Mouse (Mus musculus) cortical plate, adult 2 months (tissue): ENCODE measurements at regions not wholly inside any gene's neighbourhood (a gene's known extent, or its start where the extent isn't known, plus 50 kb on each side); places are given as distances from the start of the nearest gene placed in this dataset.

Experiments used
- H3K27ac ChIP-seq: fragments of 200-500 bp; 2 replicates; pipeline ENCODE4 v1.5.1; 2012; ENCODE audit warnings: low read length, control low read depth, inconsistent platforms; ENCODE audit not compliant: insufficient read depth
- H3K4me1 ChIP-seq: fragments of 200-500 bp; 2 replicates; pipeline ENCODE4 v1.6.1; 2011; ENCODE audit warnings: low read length; ENCODE audit not compliant: control insufficient read depth, insufficient read depth
- H3K4me3 ChIP-seq: fragments of 200-500 bp; 2 replicates; pipeline ENCODE4 v1.5.1; 2011; ENCODE audit warnings: mild to moderate bottlenecking, low read length, control low read depth; ENCODE audit not compliant: insufficient read depth
- CTCF ChIP-seq: fragments of 200-500 bp; IDR thresholded peaks from 2 replicates; pipeline ENCODE4 v1.5.1; 2011; ENCODE audit warnings: mild to moderate bottlenecking, control low read depth, low read length; ENCODE audit not compliant: insufficient read depth; ENCODE audit errors: extremely low read depth
- POLR2A ChIP-seq: fragments of 200-500 bp; IDR thresholded peaks from 2 replicates; pipeline ENCODE4 v1.6.1; 2011; ENCODE audit warnings: mild to moderate bottlenecking, low read length, control low read depth; ENCODE audit not compliant: insufficient read depth; ENCODE audit errors: extremely low read depth

DNA sequence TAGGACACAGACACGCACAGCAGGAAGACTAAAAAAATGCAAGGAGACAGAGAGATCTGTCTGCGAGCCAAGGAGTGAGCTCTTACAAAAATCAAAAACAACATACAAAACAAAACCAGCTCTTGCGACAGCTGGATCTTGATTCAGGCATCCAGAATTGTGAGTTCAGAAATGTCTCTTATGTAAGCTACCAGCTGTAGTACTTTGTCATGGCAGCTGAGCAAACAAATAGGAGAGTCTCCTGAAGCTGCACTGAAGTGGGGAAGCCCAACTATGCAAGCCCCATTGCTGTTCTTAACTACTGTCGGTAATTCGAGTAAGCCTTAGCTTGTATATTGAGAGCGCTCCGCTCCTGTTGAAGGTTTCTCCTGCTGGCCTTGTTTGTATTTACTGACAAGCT is 856.8 kb upstream of the Car8 start:
- H3K4me3 ChIP-seq, result no peak overlapping the region
- no peaks in the 10 kb centered on the region for H3K4me1 ChIP-seq
- H3K27ac ChIP-seq, result no peak overlapping the region
- TF ChIP-seq CTCF, result no peak
- no peak for TF ChIP-seq POLR2A

DNA sequence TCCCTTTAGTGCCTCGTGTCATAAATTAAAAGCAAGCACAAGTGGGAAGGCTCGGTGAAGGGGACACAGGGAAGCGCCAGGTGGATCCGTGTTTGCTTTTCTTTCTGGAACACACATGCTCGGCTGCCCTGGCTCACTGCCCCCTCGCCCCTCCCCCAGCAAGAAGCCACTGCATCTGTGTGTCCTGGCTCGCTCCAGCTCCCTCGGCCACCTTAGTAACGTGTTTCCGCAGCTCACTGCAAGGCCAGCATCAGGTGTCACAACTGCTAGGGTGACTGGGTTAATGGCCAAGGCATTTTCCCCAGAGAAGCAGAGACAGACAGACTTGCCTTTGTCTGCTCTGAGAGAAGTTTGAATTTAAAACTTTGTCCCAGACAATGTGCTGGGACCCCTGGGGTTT is 855.7 kb upstream of the Car8 start:
- no peaks in the 10 kb centered on the region for H3K4me1 ChIP-seq
- TF ChIP-seq CTCF (no peak), POLR2A (no peak)
- no peak overlapping the region for H3K27ac ChIP-seq
- no peak overlapping the region for H3K4me3 ChIP-seq

DNA sequence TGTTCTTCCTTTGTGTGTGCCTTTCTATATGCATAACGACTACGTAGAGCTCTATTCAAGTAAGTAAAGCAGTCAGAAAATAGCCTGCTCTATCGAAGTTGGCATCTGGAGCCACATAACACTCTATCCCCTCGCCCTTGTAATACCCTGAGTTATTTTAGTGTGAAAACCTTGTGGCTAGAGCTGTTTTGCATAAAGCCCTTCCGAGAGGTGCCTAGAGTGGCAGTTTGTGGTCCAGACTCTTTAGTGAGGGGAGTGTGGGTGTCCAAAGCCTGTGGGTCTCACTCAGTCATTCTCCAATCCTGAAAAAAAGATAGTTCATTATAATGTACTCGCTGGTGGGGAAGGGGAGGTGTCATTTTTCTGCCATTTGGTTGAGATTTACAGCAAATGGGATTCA is 855.2 kb upstream of the Car8 start:
- H3K27ac ChIP-seq, result no peak overlapping the region
- no peak overlapping the region for H3K4me3 ChIP-seq
- no peaks in the 10 kb centered on the region for H3K4me1 ChIP-seq
- TF ChIP-seq CTCF, result no peak

DNA sequence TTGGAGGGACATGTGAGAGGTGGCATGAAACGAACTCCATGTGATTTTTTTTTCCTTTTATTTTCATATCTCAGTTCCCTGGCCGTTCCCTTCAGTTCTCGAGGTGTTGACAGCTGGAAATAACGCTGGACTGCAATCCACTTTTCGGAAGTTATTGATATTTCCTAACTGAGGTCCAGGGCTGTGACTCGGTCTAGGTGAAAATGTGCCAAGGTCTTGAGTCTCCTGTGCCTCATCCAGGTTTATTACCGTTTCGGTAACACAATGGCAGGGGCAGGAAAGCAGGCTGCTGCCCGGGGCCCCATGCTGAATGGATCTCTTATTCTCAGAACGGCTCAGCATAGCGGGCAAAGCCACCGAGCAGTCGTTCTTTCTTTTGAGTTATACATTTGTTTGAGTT is 844.7 kb upstream of the Car8 start:
- H3K4me3 ChIP-seq, result no peak overlapping the region
- no peak overlapping the region for H3K27ac ChIP-seq
- TF ChIP-seq POLR2A (no peak), CTCF (no peak)
- peaks cover 6% of the 10 kb centered on the region; the same call in 1 of the 2 replicates for H3K4me1 ChIP-seq

DNA sequence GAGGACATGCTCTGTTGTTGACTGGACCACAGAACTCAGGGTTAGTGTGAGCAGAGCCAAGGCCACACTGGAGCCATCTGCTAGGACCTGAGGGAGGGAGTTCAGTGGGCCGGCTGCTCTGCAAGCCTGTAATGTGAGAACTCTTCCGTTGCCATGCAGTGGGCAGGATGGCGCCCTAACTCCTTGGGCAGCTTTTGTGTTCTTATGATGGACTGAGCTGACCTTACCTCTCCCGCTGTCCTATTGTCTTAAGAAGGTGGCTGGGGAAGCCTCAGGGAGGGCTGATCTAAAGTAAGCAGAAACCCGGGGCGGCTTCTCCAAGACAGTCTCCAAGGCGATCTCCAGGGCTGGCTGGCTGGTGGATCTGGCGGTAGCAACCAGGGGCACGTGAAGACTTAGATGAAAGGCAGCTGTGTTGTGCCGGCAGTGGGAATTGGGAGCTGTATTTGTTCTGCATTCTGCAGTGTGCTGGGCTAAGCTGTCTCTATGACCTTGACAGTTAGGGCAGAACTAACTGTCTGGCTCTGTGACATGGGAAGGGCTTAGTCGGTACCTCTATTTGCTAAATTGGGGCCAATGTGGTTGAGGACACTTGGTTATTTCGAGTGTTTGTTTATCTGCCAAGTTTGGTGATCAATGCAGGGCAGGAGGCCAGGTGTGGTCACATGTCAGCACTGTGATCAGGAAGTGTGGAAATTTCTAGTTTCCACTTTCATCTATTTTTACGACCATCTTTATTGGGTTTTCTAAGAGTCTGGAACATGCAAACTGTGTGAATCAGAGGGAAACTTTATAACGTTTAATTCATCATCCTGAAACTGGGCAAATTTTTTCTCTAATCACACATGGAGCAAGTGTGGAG is 843.1 kb upstream of the Car8 start:
- no peak overlapping the region for H3K4me3 ChIP-seq
- H3K4me1 ChIP-seq, result peaks cover 6% of the 10 kb centered on the region; the same call in 1 of the 2 replicates
- H3K27ac ChIP-seq, result no peak overlapping the region
- TF ChIP-seq CTCF (no peak), POLR2A (no peak)

DNA sequence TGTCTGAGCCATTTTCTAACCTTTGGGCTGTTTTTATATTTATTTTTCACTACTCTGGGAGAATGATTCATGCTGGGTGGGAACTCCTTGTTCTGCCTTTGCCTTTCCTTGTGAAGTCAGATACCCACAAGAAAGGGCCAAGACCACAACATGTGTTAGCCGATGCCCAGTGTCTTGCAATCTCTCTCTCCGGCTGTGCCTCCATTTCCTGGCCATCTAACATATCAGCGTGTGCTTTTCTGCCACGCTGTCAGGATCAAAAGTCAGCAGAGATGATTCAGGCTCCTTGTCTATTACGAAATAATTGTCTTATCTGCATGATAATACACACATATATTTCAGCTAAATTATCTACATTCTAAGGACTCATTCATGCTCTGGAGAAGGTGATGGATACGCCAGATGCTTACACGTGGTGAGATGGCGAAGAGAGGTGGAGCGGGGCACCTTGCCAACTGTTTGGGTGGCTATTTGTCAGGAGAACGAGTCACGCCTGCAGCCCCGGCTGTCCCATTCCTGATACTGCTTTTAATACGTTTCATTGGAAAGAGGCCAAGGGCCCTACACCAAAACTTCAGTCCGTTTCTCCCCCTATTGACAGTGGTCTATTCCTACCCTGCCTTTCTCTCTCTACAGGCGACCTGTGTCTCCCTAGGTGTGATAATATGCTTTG is 842.1 kb upstream of the Car8 start:
- Histone ChIP-seq H3K27ac (no peak overlapping the region), H3K4me3 (no peak overlapping the region), H3K4me1 (peaks cover 6% of the 10 kb centered on the region; the same call in 1 of the 2 replicates)
- TF ChIP-seq POLR2A, result no peak
- no peak for TF ChIP-seq CTCF

DNA sequence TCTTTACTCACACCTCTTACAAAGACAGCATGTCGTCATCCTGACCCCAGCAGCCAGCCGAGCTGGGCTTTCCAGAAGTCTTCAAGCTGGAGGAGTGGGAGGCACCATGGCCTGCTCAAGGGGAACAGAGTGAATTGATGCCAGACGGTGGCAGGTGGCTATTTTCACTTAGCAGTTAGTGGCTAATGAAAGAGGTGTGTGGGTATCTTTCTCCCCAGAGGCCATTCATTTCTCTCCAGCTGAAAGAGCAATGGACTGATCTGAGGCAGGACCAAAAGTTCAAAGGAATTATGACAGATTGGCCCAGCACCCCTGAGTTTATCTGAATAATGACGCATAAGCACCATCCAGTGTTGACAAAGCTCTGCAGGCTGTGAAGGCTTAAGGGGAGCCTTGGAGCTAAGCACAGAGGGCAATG is 841.0 kb upstream of the Car8 start:
- TF ChIP-seq POLR2A (no peak), CTCF (no peak)
- Histone ChIP-seq H3K4me3 (no peak overlapping the region), H3K27ac (no peak overlapping the region), H3K4me1 (peaks cover 6% of the 10 kb centered on the region; the same call in 1 of the 2 replicates)

DNA sequence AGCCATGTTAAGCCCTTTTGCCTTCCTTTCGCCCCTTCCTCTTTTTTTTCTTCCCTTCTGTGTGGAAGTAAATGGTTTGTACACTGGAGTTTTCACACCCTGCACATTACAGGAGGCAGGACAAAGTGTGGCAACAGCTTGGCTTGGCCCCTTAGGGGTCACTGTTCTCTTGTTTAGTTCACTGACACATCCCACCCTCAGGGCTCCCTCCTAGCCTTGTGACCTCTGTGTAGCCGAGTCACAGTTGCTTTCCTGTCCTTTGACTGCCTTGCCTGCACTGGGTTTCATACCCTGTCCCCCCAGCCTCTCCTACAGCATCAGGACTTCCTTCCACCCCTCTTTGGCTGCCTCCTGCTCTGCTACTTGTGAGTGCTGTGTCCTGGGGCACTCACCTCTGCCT is 835.6 kb upstream of the Car8 start:
- H3K27ac ChIP-seq, result no peak overlapping the region
- H3K4me3 ChIP-seq, result no peak overlapping the region
- H3K4me1 ChIP-seq, result no peaks in the 10 kb centered on the region
- no peak for TF ChIP-seq POLR2A
- TF ChIP-seq CTCF, result no peak

DNA sequence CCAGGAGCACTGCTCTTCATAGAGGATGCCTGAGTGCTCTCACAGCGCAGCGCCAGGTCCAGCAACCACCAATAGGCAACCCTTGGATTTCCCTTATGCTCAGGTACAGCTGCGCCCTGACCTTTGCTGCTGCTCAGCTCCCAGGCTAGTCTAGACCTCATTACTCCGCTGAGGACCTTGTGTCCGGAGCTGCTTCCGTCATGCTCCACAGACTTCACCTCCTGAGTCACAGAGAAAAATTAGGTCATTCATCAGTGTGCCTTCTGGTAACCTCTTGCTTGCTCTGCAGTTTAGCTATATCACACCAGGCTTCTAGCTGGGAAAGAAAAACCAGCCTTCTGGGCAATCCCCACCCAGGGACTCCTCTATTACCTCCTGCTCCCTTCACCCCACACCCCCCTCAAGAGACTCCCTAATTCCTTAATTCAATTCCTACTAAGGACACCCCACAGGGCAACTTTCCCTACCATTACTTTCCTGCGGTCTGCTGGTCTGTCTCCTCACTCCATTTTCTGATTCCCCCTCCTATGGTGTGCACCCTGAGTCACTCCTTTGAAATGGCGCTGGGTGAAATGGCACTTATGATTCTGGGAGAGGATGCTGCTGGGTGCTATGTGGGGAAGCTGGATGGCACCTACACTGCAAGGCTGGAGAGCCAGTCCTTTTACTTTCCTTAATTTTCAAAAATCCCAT is 835.0 kb upstream of the Car8 start:
- Histone ChIP-seq H3K4me3 (no peak overlapping the region), H3K27ac (no peak overlapping the region), H3K4me1 (no peaks in the 10 kb centered on the region)
- no peak for TF ChIP-seq CTCF
- TF ChIP-seq POLR2A, result no peak
